Mouse (Mus musculus): ENCODE results near the gene Thap4.
"Not testable (repeated sequence)": the region's sequence is repeated elsewhere in the genome, so short reads cannot be mapped to it uniquely, and the experiment has no call there.

Gene Thap4

DNA sequence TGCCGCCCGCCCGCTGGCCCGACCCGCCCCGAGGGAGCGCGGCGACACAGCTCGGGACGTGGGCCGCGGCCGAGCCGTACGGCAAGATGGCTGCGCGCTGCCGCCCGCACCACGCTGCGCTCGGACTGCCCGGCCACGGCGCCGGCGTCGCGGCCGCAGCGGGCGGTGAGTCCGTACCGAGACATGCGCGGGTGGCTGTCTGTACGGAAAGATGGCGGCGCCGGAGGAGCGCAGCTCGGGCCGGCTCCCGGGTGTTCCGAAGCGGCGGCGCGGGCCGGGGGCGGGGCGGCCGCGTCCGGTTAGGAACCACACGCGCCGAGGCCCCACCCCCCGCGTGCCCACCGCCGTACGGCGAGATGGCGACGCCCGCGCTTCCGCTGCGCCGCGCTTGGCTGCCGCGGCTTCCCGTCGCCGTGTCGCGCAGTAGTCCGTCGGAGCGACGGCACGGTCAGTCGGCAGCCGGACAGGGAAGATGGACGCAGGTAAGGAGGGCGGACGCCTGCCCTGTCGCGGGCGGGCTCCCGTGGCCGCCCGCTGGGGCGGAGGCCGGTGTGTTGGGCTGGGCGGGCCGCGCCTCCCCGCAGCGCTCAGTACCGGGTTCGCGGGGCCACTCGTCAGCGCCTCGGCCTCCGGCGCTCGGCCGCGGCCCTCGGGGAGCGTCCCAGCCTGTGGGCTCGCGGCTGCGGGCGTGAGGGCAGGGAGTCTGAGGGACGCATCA is at the start of gene Thap4:
Thap4 (minus strand) TSS at position 292 of the 718 bp plus-strand sequence.
- DNase-seq (ENCODE audit: low spot score) = peak; percentile 91

DNA sequence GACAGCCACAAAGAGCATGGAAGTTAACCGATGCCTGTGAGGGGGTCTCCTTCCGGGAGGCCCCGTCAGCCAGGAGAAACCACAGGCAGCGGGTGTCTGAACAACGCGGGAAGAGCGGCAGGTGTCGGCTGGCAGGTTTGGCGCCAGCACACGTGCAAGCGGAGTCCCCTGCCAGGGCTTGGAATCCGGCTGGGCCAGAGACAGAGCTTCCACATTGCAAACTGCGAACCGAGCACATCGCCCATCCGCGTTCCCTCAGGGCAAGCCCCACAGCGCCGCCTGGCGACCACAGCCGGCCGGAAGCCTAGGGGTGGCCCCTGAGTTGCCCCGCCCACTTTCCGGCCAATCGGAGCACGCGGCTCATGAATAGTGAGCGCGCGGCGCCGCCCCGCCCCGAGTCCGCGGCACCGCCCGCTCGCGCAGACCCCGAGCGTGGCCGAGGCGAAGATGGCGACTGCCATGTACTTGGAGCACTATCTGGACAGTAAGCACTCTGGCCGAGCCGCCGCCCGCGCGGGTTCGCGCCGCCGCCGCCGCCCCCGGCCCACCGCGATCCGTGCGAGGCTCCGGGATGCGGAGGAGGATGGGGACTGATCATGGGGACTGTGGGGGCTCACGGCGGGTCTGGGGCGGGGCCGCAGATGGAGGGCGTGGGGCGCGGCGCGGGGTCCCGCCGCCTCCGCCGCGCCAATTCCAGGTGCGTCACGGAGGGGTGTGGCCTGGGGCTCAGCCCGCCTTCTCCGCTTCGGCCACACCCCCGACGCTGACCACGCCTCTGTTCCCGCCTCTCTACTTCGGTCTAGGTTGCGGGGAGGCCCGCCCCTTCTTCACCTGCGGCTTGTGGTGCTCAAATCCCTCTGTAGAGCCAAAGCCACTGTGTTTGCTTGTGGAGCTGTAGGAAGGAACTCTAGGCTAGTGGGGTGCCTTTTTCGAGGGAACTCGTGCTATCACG is 49.2 kb upstream of the Thap4 start, which contains the start of gene Ing5:
Ing5 (plus strand) TSS at position 410 of the 952 bp plus-strand sequence.
- peak; percentile 100 for DNase-seq (ENCODE audit: low spot score)

DNA sequence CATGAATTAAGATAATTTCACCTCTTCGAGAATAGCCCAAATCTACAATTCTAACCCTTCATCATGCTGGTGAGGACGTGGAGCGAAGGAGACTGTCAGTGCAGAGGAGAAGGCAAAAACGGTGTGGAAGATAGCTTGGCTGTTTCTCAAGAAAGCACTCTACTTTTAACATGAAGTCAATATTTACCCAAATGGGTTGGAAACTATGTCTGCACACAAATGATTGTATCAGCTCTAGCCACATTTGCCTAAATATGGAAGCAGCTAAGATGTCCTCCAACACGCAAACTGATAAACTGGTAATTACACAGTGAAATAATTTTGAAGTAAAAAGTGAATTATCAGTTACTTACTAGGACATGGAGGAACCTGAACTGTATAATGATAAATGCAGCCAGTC is 48.1 kb upstream of the Thap4 start:
- no peak for DNase-seq (ENCODE audit: low spot score)

DNA sequence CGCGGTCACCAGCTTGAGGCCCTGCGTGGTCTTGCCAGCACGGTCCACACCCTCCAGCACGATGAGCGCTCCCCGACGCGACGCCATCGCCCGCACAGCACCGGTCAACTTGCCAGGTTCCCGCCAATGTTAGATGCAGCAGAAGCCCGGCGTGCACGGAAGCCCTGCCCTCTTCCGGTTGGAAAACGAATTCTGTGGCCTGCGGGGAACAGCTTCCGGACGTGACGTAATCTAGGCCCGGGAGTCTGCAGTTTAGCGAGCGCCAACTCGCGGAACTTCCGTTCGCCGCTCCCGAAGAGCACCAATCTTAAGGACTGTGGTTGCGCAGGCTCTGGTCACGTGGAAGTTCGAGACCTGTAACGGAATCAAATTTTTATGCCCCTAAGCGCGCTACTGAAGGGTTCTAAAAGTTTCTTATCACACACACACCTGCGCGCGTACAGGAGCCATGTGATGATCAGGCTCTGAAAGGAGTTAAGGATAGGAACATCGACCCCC is 47.1 kb upstream of the Thap4 start, which contains the start of gene Dtymk:
Dtymk (minus strand) TSS at position 194 of the 498 bp plus-strand sequence.
- DNase-seq (ENCODE audit: low spot score) = peak; percentile 84

DNA sequence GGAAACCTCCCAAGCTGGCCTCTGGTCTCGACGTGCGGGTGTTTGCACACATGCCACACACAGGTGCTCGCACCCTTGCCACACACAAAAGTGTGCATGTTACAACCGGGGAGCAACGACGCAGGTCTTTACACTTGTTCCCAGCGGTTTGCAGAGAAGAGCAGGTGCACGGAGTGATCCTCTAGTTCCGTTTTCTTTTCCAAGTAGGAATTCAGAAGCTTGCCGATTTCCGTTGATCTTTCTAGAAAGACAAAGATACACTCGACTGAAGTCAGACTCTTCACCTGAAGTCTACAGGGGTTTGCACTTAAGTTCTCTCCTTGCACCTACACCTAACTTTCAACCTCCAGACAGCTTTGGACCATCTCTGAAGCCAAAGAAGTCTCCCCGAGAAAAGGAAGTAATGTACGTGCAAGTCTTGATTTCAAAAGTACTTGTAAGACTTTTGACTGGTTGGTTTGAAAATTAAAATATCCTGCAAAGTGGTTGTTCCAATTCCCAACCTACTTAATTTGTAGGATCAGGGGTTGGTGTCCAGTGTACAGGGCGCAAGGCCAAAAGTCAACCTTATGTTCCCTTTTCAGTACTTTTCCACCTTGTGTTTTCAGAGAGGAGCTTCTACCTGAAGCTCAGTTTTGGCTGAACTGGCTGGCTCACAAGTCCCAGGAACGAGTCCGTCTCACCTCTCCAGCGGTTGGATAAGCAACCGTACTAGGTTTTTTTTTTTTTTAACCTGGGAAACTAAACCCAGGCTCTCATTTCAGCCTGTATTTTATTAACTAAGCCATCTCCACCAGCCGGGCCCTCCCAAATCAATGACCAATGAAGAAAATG is 46.2 kb upstream of the Thap4 start:
- DNase-seq (ENCODE audit: low spot score) = no peak

DNA sequence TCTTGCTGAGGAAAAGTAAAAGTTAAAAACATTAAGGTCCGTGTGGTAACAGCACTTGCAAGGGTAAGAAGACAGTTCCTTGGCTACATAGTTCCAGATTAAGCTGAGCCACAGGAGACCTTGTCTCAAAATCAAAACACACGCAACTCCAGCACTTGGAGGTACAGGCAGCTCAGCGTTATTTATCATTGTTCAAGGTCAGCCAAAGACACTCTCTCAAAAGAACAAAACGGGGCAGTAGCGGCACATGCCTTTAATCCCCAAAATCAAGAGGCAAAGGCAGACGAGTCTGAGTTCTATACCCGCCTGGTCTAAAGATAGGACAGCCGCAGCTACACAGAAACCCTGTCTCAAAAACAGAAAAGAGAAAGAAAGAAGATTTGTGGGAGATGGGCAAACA is 41.2 kb upstream of the Thap4 start:
- DNase-seq (ENCODE audit: low spot score) = no peak

DNA sequence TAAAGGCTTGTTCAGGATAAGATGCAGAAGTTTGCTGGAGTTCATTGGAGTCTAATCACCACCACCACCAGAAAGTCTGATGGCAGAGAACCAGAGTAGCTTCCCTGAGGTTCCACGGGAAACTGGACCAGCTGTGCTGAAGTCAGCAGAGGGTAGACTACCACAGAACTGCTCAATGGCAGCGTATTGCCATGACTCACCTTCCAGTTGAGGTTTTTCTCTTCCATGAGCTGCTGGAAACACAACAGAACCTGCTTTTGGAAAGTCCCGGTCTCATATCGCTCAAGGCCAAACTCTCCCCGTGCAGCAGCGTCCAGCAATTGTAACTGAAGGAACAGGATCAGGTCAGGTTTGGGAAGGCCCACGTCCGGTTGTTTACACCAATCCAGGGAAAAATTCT is 39.9 kb upstream of the Thap4 start:
- DNase-seq (ENCODE audit: low spot score) = no peak

DNA sequence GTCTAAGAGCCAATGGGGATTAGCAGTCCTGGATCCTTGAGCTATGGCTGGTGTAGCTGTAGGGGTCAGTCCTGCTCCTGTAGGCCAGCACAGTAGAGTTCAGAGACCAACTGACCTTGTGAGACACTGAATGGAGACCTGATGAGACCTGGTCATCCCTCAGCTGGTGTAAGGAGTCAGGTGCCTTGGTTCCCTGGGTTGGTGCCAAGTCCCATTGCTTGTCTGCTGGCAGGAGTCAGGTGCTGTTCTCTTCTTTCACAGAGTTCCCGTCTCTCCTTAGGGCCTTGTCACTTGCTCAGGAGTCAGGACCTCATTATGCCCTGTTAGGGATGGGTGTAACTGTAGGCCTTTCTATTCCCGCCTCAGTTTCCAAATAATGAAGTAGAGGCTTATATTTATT is 32.2 kb upstream of the Thap4 start:
- no peak for DNase-seq (ENCODE audit: low spot score)

DNA sequence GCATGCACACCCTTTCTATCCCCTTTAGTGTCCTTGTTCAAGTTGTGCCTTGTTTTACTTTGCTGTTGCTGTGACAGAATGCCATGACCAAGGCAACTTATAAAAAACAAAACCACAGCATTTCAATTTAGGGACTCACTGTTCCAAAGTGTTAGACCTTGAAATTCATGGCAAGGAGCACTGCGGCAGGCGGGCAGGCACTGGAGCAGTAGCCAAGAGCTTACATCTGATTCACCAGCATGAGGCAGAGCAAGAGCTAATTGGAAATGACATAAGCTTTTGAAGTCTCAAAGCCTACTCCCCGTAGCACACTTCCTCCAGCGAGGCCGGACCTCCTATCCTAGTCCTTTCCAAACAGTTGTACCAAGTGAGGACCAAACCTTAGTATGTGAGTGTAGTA is 22.0 kb upstream of the Thap4 start:
- no peak for DNase-seq (ENCODE audit: low spot score)

DNA sequence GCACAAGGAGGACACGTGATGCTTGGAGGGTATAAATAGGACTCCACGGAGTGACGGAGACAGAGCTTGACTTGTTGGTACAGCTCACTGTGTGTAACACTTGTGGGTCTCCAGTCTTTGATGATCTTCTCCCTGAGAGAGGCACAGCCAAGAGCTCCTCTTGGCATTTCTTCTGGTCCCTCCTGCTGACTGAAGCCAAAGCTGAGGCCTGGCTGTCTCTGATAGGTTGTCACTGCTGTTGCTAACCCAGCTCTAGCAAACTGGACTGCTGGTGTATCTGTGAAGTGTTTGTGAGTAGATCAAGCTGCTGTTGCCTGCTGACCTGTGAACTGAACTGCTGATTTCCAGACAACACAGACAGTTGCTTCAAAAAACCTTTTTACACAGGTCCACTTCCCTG is 15.2 kb upstream of the Thap4 start:
- no peak for DNase-seq (ENCODE audit: low spot score)

DNA sequence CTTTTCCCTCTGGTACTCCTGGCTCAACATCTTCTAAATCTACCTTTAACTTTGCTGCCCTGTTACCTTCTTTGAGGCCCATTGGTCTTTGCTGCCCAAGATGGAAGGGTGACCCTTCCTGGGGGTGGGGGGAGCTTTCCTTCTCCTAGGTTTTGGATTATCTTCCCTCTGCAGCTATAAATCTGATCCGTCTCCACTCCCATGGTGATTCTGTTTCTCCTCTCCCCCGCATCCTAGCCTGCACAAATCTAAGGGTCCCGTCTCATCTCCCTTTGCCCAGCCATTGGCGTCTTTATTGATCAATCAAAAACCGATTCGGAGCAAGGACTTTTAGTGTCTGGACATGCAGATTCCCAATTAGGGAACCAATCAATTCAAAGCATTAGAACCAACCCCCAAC is 12.9 kb upstream of the Thap4 start:
- DNase-seq (ENCODE audit: low spot score) = no peak

DNA sequence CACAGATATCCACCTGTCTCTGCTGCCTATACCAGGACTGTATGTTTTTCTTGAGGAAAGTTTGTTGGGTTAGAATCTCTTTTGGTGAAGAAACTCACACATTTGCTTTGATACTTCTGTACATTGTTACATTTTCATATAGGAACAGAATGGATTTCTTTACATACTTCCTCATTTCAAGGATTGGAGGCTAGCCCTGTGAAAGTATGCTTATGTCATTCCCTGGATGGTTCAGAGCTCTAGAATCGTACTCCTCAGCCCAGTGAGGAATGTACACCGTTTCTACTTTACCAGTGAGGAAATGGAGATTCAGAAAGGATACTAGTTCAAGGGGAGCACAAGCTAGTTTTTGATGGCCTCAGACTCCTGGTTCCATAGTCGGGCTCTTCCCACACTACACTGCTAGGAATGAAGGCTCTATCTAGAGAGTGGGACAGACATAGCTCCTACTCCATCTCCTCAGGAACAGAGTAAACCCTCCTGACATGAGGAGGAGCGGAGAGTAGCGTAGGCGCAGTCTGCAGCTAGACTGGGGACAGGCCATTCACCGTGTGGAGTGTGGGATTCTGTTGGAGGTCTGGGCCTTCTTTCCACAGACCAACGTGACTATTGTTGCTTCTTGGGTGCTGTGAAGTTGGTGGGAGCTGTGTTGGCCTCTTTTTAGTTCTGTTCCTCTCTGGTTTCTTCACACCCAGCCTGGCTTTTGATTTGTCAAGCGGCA is 10.4 kb upstream of the Thap4 start:
- DNase-seq (ENCODE audit: low spot score) = no peak

DNA sequence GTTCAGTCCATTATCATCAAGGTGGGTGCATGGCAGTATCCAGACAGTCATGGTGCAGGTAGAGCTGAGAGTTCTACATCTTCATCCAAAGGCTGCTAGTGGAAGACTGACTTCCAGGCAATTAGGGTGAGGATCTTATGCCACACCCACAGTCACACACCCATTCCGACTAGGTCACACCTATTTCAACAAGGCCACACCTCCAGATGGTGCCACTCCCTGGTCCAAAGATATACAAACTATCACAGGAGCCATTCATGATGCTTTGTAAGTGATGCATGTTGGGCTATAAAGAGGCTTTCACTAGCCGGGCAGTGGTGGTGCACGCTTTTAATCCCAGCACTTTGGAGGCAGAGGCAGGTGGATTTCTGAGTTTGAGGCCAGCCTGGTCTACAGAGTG is 8.9 kb upstream of the Thap4 start:
- not testable (repeated sequence) for DNase-seq (ENCODE audit: low spot score)

DNA sequence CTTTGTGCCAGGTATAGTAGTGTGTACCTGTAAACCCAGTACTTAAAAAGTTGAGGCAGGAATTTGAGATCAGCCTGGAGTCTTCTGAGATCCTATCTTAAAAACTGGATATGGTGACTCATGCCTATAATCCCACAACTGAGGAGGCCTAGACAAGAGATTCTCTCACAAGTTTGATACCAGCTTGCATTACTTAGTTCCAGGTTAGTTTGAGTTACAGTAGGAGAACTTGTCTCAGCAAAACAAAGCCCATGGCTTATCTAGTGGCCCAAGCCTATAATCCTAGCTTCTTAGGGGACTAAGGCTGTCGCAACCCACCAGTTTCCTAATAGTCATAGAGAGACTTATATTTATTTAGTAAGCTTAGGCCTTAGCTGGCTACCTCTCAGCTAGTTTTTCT is 5.4 kb upstream of the Thap4 start:
- no peak for DNase-seq (ENCODE audit: low spot score)

DNA sequence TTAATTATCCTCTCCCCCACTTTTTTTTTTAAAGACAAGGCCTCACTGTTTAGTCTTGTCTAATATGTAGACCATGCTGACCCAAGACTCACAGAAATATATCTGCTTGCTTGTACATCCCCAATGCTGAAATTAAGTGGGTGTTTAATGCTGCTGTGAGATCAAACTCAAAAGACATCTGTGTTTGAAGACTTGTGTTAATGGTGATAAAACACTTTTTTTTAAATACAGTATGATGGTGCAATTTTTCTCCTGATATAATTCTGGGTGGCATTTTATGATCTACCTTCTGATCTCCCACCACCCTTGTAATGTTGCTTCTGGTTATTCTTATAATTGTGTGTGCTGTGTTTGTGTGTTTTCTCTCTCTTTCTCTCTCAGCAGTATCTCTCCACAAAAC is 1.5 kb upstream of the Thap4 start:
- DNase-seq (ENCODE audit: low spot score) = no peak

DNA sequence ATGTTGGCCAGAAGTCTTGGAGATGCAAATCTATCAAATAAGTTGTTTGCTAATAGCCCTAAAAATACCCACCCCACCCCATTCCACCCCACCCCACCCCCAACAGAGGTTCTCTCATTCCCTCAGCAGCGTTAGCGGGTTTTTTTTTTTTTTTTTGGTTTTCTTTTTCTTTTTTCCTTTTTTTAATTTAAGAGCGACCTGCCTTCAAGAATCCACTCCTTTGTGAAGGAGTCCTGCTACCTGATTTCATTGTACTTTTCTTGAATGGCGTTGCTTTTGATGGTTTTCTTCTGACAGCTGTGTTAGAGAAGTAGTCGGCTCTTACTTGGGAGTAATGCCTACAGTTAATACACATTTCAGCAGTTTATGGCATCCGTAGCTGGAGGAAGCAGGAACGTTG is 954 bp upstream of the Thap4 start:
- no peak for DNase-seq (ENCODE audit: low spot score)

DNA sequence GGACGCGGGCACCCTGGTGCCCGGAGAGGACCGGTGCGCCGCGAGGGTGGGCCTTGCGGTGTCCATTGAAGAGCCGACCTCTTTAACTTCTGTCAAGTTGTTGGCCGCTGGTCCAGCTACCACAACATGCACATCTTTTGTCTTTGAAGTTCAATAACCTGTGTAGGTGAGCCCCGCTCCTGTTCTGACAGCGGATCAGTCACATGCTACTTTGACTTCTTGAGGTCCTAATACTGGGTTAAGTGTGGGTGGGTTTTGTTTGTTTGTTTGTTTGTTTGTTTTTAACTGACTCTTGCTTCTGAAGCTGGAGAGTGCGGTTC is 587 bp upstream of the Thap4 start:
- DNase-seq (ENCODE audit: low spot score) = no peak

DNA sequence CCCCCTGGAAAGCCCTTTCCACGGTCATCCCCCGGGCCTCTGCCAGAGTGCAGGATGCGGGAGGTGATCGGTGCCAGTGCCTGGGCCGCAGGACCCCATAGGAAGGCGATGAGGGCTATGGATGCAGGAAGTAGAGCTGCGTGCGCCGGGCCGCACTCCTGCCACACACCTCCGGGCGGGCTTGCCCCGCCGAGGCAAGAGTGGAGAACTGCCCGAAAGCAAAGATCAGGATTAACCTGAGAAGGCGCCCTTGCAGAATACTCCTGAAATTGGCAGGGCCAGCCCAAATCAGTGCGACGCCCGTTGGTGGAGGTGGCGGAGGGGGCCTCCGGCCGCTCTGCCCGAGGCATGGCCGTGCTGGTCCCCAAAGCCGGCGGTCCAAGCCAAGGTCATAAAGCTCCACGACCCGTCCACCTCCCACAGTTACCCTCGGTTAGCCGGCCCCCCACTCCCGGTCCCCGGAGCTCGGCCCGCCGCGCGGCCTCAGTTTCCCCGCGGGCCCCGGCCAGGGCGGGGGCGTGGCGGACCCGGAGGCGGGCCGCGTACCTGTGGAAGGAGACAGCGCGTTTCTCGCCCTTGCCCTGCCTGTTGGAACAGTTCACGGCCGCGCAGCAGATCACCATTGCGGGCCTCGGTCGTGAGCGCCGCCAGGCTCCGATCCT is 622 bp downstream of the Thap4 start:
- DNase-seq (ENCODE audit: low spot score) = peak; percentile 29

DNA sequence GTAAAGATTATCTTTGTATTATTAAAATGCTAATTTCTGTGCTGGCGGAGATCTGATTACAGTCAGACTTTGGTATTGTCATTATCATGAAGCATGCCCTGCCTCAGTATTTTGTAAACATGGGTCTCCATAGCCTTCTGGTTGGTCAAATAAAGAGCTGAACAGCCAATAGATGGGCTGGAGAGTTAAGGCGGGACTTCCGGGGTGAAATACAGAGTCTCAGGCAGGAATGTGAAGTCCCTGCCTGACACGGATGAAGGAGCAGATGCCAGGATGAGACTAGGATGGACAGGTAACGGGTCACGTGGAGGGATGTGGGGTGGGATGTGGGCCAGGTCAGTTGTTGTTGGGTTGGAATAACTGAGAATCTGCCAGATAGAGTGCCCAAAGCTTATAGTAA is 3.4 kb downstream of the Thap4 start, which contains the start of gene Atg4b:
Atg4b (plus strand) TSS at position 211 of the 400 bp plus-strand sequence.
- no peak for DNase-seq (ENCODE audit: low spot score)

DNA sequence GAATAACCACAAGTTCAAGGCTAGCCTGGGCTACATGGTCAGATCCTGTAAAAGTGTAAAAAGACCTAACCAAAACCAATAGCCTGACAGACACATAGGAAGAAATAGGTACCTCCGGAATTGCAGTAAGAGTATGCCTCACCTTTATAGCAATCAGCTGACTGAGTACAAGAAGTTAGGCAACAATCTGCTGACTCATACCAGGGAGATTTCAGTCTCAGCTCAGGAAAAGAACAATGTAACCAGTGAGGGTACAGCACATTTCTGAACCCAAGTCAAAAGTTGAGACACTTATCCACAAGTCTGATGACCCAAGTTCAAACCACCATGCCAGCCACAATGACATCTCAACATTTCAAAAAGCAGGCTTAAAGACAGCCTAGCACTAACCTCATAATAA is 6.1 kb downstream of the Thap4 start:
- no peak for DNase-seq (ENCODE audit: low spot score)

DNA sequence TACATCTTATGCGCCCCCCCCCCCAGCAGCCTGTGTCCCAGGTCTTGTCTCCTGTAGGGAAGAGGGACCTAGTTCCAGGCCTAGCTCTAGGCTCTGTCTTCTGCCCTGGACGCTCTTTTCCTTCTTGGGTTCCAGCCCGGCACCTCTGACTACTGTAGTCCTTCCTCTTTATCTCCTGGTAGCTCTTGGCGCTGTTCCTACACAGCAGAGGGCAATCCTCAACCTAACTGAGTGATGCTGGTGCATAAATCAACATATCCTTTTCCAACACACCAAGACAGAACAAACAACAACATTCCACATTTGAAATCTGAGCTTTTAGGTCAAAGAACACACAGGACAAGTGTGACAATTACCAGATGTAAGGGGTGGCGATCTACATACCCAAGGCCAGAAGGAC is 8.5 kb downstream of the Thap4 start:
- DNase-seq (ENCODE audit: low spot score) = no peak

Measured in ovary, postnatal 14 days (tissue).